Mouse (Mus musculus) heart, adult 2 months (tissue): Measurements from ENCODE around the gene 2010106E10Rik.
A peak's percentile ranks its signal among the peaks of the same experiment; 100 is the strongest.

Experiments
- CTCF ChIP-seq: fragments of 200-600 bp; IDR thresholded peaks from 2 replicates; pipeline ENCODE4 v1.8.1; 2022; ENCODE audit warnings: antibody characterized with exemption, mild to moderate bottlenecking, moderate library complexity
- EP300 ChIP-seq: fragments of 200-500 bp; IDR thresholded peaks from 2 replicates; pipeline ENCODE4 v1.6.1; 2011; ENCODE audit warnings: low read depth, low read length, control low read depth; ENCODE audit not compliant: insufficient read depth
- POLR2A ChIP-seq: fragments of 200-500 bp; IDR thresholded peaks from 2 replicates; pipeline ENCODE4 v1.6.1; 2011; ENCODE audit warnings: mild to moderate bottlenecking, low read depth, low read length, control low read depth; ENCODE audit not compliant: insufficient read depth

GRCm38 (mm10) chrX:112524755-112525154 lies 29.7 kb downstream of the 2010106E10Rik start:
- TF ChIP-seq POLR2A (no peak), CTCF (peak; percentile 68), EP300 (no peak)
